Mouse (Mus musculus) C2C12 (cell line): ENCODE results near the gene Mafg. TPM values are rescaled to one million over a fixed set of nuclear protein-coding genes. Genes with fewer than 3 reads are reported as not detected.
A peak's percentile ranks its signal among the peaks of the same experiment; 100 is the strongest.

ENCODE experiments used
- H3K27me3 ChIP-seq: one replicate; pipeline ENCODE4 v1.6.1; 2011; ENCODE audit not compliant: control insufficient read depth, insufficient read depth, insufficient read length
- H3K36me3 ChIP-seq: one replicate; pipeline ENCODE4 v1.6.1; 2011; ENCODE audit not compliant: control insufficient read depth, insufficient read depth
- H3K4me3 ChIP-seq: one replicate; pipeline ENCODE4 v1.5.1; 2011; ENCODE audit warnings: mild to moderate bottlenecking, control low read depth; ENCODE audit not compliant: poor library complexity, insufficient read depth, severe bottlenecking
- H3K79me2 ChIP-seq: one replicate; pipeline ENCODE4 v1.6.1; 2011; ENCODE audit not compliant: control insufficient read depth, insufficient read depth
- H3K79me3 ChIP-seq: one replicate; pipeline ENCODE4 v1.6.1; 2011; ENCODE audit warnings: low read depth, control low read depth
- H3ac ChIP-seq: one replicate; pipeline ENCODE3; 2011; ENCODE audit warnings: low read depth; ENCODE audit not compliant: control insufficient read depth, insufficient read length
- CEBPB ChIP-seq: IDR thresholded peaks from one replicate; pipeline ENCODE4 v1.6.1; 2011; ENCODE audit warnings: low read depth, mild to moderate bottlenecking, control low read depth, moderate library complexity
- CTCF ChIP-seq: IDR thresholded peaks from one replicate; pipeline ENCODE4 v1.5.1; 2011; ENCODE audit not compliant: control insufficient read depth, insufficient read depth, insufficient read length
- FOSL1 ChIP-seq: IDR thresholded peaks from one replicate; pipeline ENCODE4 v1.8.0; 2011; ENCODE audit warnings: mild to moderate bottlenecking, low read length; ENCODE audit not compliant: poor library complexity, insufficient read depth, severe bottlenecking
- MAX ChIP-seq: IDR thresholded peaks from one replicate; pipeline ENCODE4 v1.6.1; 2011; ENCODE audit warnings: mild to moderate bottlenecking, control low read depth
- MYOD1 ChIP-seq: IDR thresholded peaks from one replicate; pipeline ENCODE4 v1.6.1; 2011; ENCODE audit warnings: low read depth; ENCODE audit not compliant: control insufficient read depth, insufficient read length
- MYOG ChIP-seq: IDR thresholded peaks from one replicate; pipeline ENCODE4 v1.6.1; 2011; ENCODE audit not compliant: control insufficient read depth, insufficient read length; ENCODE audit errors: extremely low read depth
- USF1 ChIP-seq: IDR thresholded peaks from one replicate; pipeline ENCODE4 v1.6.1; 2011; ENCODE audit warnings: low read depth, mild to moderate bottlenecking, control low read depth, moderate library complexity
- polyA plus RNA-seq: library from polyadenylated mRNA; unstranded; fragments of >200 nt; fragmentation: generic; extraction: Trizol; gene quantifications from one replicate; pipeline ENCODE4 v1.2.1, GENCODE M21; 2012; ENCODE audit warnings: missing spikeins

Gene Mafg
- polyA plus RNA-seq, 1 experiment, result 33.3 TPM

DNA sequence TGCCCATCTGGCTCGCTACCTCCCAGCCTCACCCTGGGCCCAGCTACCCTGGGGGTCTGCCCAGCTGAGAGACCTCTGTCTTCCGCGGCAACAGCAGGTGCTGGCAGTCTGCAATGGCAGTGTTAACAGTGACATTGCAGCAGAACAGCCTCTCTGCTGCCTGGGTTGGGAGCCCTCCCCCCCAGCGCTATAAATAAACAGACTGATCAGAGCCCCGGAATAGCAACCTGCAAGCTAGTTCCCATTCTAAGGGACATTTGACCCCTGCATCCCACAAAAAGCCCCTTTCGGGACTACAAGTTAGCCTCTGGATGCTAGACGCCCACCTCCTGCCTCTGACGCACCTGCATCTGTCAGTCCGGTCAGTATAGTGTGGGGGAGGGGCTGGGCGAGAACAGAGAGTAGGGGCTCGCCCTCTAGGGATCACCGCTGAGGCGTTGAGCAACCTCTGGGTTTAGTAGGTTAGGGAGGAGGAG, 14.6 kb upstream of the Mafg start, which contains the start of gene Myadml2:
Gene Myadml2, minus strand, starts transcription at position 158 of the 476 bp plus-strand sequence.
- TF ChIP-seq MYOD1 (peak; percentile 21), MYOG (no peak)
- Histone ChIP-seq H3K27me3 (no peaks in the 10 kb centered on the region), H3K36me3 (no peaks in the 10 kb centered on the region), H3ac (no peak within 1 kb of the TSS), H3K79me3 (no peaks in the 10 kb centered on the region), H3K4me3 (no peak within 1 kb of the TSS), H3K79me2 (no peaks in the 10 kb centered on the region)

DNA sequence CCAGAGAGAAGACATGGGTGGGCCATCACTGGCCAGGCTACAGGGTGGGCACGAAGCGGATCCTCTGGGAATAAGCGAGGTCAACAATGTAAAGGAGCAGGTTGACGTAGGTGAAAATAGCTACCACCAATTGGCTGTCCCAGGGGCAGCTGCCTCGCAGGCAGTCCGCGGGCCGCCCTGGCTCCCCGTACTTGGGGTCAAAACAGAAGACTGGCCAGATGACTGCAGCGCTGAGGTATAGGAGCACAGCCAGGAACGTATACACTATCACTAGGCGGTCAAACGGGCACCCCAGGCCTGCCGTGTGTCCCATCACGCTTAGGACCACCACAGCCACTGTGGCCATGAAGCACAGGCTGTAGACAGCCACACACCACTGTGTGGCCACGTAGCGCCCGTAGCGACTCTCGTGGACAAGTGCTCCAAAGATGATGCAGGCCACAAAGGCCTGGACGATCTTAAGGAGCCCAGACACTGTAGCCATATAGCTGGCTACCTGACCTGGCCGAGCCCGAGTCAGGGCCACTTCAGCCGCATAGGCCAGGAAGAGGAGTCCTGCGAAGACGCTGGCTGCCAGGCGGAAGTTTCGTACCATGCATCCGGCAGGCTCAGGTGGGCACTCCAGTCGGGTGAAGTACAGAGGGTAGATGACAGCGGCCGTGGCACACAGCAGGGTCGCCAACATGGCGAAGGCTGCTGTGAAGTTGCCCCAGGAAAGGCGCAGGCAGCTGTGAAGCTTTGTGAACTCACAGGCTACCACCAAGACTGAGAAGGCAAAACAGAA, 13.8 kb upstream of the Mafg start:
- Histone ChIP-seq H3K36me3 (no peaks in the 10 kb centered on the region), H3K27me3 (no peaks in the 10 kb centered on the region), H3K4me3 (no peak overlapping the region), H3K79me3 (no peaks in the 10 kb centered on the region), H3ac (no peak overlapping the region), H3K79me2 (no peaks in the 10 kb centered on the region)
- no peak for TF ChIP-seq MYOG
- no peak for TF ChIP-seq MYOD1
- no peak for TF ChIP-seq CTCF
- no peak for TF ChIP-seq FOSL1
- no peak for TF ChIP-seq USF1

DNA sequence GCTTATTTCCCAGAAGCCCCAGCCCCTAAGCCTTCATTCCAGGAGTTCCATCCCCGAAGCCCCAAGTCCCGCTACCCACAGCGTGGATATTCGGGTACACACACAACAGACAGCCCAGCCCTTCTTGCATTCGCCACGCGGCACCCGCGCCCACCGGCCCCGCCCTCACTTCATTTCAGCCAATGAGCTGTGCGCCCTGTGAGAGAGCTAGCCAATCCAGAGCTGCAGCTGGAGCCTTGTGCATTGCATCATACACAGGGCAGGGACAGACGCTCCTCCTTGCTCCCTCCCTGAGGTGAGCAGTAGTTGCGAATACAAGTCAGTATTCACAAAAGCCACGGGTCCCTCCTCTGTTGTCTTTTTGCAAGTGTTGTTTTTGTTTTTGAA, 10.2 kb upstream of the Mafg start, which contains the start of gene Pycr1:
Gene Pycr1, minus strand, starts transcription at position 169 of the 387 bp plus-strand sequence.
- Histone ChIP-seq H3K79me2 (no peaks in the 10 kb centered on the region), H3K79me3 (no peaks in the 10 kb centered on the region), H3K4me3 (peak within 1 kb of the TSS; percentile 30), H3K36me3 (no peaks in the 10 kb centered on the region), H3K27me3 (no peaks in the 10 kb centered on the region), H3ac (peak within 1 kb of the TSS; percentile 60)
- peak; percentile 85 for TF ChIP-seq MAX
- TF ChIP-seq CTCF, result no peak
- TF ChIP-seq FOSL1, result no peak
- no peak for TF ChIP-seq USF1
- peak; percentile 97 for TF ChIP-seq CEBPB
- no peak for TF ChIP-seq MYOD1
- TF ChIP-seq MYOG, result no peak

- Histone ChIP-seq H3K4me3 (peak overlapping the region; percentile 30), H3K79me2 (no peaks in the 10 kb centered on the region), H3K36me3 (no peaks in the 10 kb centered on the region), H3K27me3 (no peaks in the 10 kb centered on the region), H3ac (peak overlapping the region; percentile 60), H3K79me3 (no peaks in the 10 kb centered on the region)
- TF ChIP-seq MYOD1 (peak; percentile 52), CEBPB (no peak)
Measured at GRCm38 (mm10) chr11:120642939-120643600, 9.7 kb upstream of the Mafg start.

- Histone ChIP-seq H3K79me2 (no peaks in the 10 kb centered on the region), H3K27me3 (no peaks in the 10 kb centered on the region), H3K4me3 (no peak overlapping the region), H3K36me3 (no peaks in the 10 kb centered on the region), H3ac (no peak overlapping the region), H3K79me3 (no peaks in the 10 kb centered on the region)
- TF ChIP-seq FOSL1, result no peak
- no peak for TF ChIP-seq CTCF
- no peak for TF ChIP-seq MYOD1
- no peak for TF ChIP-seq MAX
- TF ChIP-seq CEBPB, result no peak
- no peak for TF ChIP-seq MYOG
- TF ChIP-seq USF1, result no peak
Measured at GRCm38 (mm10) chr11:120641869-120642268, 8.5 kb upstream of the Mafg start.

- TF ChIP-seq MYOG, result no peak
- no peak for TF ChIP-seq USF1
- no peak for TF ChIP-seq MYOD1
- no peak for TF ChIP-seq MAX
- TF ChIP-seq CTCF, result no peak
- TF ChIP-seq FOSL1, result no peak
- no peak for TF ChIP-seq CEBPB
- Histone ChIP-seq H3ac (no peak overlapping the region), H3K79me2 (peaks cover under 1% of the 10 kb centered on the region), H3K79me3 (no peaks in the 10 kb centered on the region), H3K36me3 (no peaks in the 10 kb centered on the region), H3K27me3 (no peaks in the 10 kb centered on the region), H3K4me3 (no peak overlapping the region)
Measured at GRCm38 (mm10) chr11:120641255-120641654, 7.9 kb upstream of the Mafg start.
